13 mouse cellular contexts compared by ENCODE assay signal in genomic region chr9:88124322-88125005, GRCm38 (mm10).
DNase-seq lines count a peak whose midpoint lies in the region; ATAC-seq and TF ChIP-seq lines count a peak whose summit lies in the region.
"Had no signal": no experiment of that assay in that cellular context is flagged by ENCODE, and none has a peak within 500 bp of the region (broad histone marks: within the 10 kb centered on the region; RNA-seq: fewer than 3 reads in every experiment).

No protein-coding gene starts in this region.

- no peak overlapping the region for H3K4me3 ChIP-seq in midbrain, postnatal 0 days (ENCODE audit: low read depth, low read length)
- no peak overlapping the region for H3K4me3 ChIP-seq in midbrain, embryonic 16.5 days (ENCODE audit: low read depth, low read length)
- H3K4me3 ChIP-seq in hindbrain, embryonic 13.5 days = no peak overlapping the region
- H3K4me3 ChIP-seq: forebrain, embryonic 13.5 days; lung, embryonic 15.5 days; neural tube, embryonic 13.5 days had no signal

- ATAC-seq in midbrain, postnatal 0 days (ENCODE audit: low FRiP score) = no peak
- no peak for ATAC-seq in midbrain, embryonic 16.5 days
- ATAC-seq in hindbrain, embryonic 13.5 days (ENCODE audit: low FRiP score) = no peak
- ATAC-seq: forebrain, embryonic 13.5 days had no signal

- no peak overlapping the region for H3K4me2 ChIP-seq in midbrain, postnatal 0 days (ENCODE audit: low read depth, low read length, poor library complexity, severe bottlenecking)
- no peak overlapping the region for H3K4me2 ChIP-seq in midbrain, embryonic 16.5 days (ENCODE audit: low read length)
- H3K4me2 ChIP-seq in hindbrain, embryonic 13.5 days = no peak overlapping the region
- H3K4me2 ChIP-seq: forebrain, embryonic 13.5 days; lung, embryonic 15.5 days; neural tube, embryonic 13.5 days had no signal

- no peaks in the 10 kb centered on the region for H3K36me3 ChIP-seq in midbrain, postnatal 0 days (ENCODE audit: insufficient read depth, low read length)
- no peaks in the 10 kb centered on the region for H3K36me3 ChIP-seq in midbrain, embryonic 16.5 days (ENCODE audit: control insufficient read depth, insufficient read depth, low read length)
- no peaks in the 10 kb centered on the region for H3K36me3 ChIP-seq in hindbrain, embryonic 13.5 days
- H3K36me3 ChIP-seq: lung, embryonic 15.5 days; neural tube, embryonic 13.5 days had no signal

- 69% methylated on average over 9 of the region's 9 CpGs for WGBS in midbrain, postnatal 0 days
- 86% methylated on average over 9 of the region's 9 CpGs for WGBS in midbrain, embryonic 16.5 days
- 86% methylated on average over 9 of the region's 9 CpGs for WGBS in hindbrain, embryonic 13.5 days

- no peaks in the 10 kb centered on the region for H3K27me3 ChIP-seq in midbrain, postnatal 0 days (ENCODE audit: insufficient read depth, low read length)
- no peaks in the 10 kb centered on the region for H3K27me3 ChIP-seq in midbrain, embryonic 16.5 days (ENCODE audit: control insufficient read depth, insufficient read depth, low read depth, low read length)
- no peaks in the 10 kb centered on the region for H3K27me3 ChIP-seq in hindbrain, embryonic 13.5 days
- H3K27me3 ChIP-seq: forebrain, embryonic 13.5 days; lung, embryonic 15.5 days; neural tube, embryonic 13.5 days had no signal

- no peak overlapping the region for H3K9ac ChIP-seq in midbrain, postnatal 0 days (replicated peaks; ENCODE audit: low read length, poor library complexity, severe bottlenecking)
- H3K9ac ChIP-seq in midbrain, embryonic 16.5 days (ENCODE audit: low read depth, low read length) = no peak overlapping the region
- no peak overlapping the region for H3K9ac ChIP-seq in hindbrain, embryonic 13.5 days
- H3K9ac ChIP-seq: forebrain, embryonic 13.5 days; lung, embryonic 15.5 days; neural tube, embryonic 13.5 days had no signal

- H3K27ac ChIP-seq in midbrain, postnatal 0 days (ENCODE audit: low read depth, low read length) = no peak overlapping the region
- H3K27ac ChIP-seq in midbrain, embryonic 16.5 days (ENCODE audit: low read length) = no peak overlapping the region
- H3K27ac ChIP-seq in hindbrain, embryonic 13.5 days = no peak overlapping the region
- H3K27ac ChIP-seq: forebrain, embryonic 13.5 days; lung, embryonic 15.5 days; neural tube, embryonic 13.5 days had no signal

- no peaks in the 10 kb centered on the region for H3K4me1 ChIP-seq in midbrain, postnatal 0 days (ENCODE audit: insufficient read depth, low read length)
- H3K4me1 ChIP-seq in midbrain, embryonic 16.5 days (ENCODE audit: control insufficient read depth, insufficient read depth, low read length) = no peaks in the 10 kb centered on the region
- H3K4me1 ChIP-seq in hindbrain, embryonic 13.5 days (replicated peaks) = no peaks in the 10 kb centered on the region
- H3K4me1 ChIP-seq: forebrain, embryonic 13.5 days; lung, embryonic 15.5 days; neural tube, embryonic 13.5 days had no signal

- no peak for TF ChIP-seq CTCF in midbrain, postnatal 0 days (IDR thresholded peaks at IDR 0.05)

- DNase-seq in cerebellum, postnatal 14 days = peak; percentile 13
- DNase-seq in cerebellum, adult 8-10 months = no peak
- peak; percentile 47 for DNase-seq in midbrain, postnatal 0 days (ENCODE audit: low spot score)
- peak; percentile 49 to 67 for DNase-seq in layer of hippocampus, postnatal 14 days (ENCODE audit: low spot score in 2 of 2)
- peak; percentile 53 for DNase-seq in testis, postnatal 10 days (ENCODE audit: low spot score)
- no peak for DNase-seq in urinary bladder, postnatal 25 days (ENCODE audit: low spot score)
- DNase-seq: B cell, adult 2 months; kidney, postnatal 25 days had no signal

- H3K9me3 ChIP-seq in midbrain, postnatal 0 days (ENCODE audit: low read length) = no peaks in the 10 kb centered on the region
- no peaks in the 10 kb centered on the region for H3K9me3 ChIP-seq in midbrain, embryonic 16.5 days (replicated peaks; ENCODE audit: control insufficient read depth, low read length, poor library complexity, severe bottlenecking)
- H3K9me3 ChIP-seq in hindbrain, embryonic 13.5 days = no peaks in the 10 kb centered on the region
- H3K9me3 ChIP-seq: forebrain, embryonic 13.5 days; lung, embryonic 15.5 days; neural tube, embryonic 13.5 days had no signal

Comparison
In these comparisons a context has a peak if more than half of its experiments do, and no peak if none do; other contexts are left out.
1. DNase-seq: peak in cerebellum, postnatal 14 days (2 of 2), midbrain, postnatal 0 days (single experiment), layer of hippocampus, postnatal 14 days (2 of 2) and testis, postnatal 10 days (single experiment); none in cerebellum, adult 8-10 months (single experiment) and urinary bladder, postnatal 25 days (single experiment).